20 mouse cellular contexts compared by ENCODE assay signal in the genomic region with DNA sequence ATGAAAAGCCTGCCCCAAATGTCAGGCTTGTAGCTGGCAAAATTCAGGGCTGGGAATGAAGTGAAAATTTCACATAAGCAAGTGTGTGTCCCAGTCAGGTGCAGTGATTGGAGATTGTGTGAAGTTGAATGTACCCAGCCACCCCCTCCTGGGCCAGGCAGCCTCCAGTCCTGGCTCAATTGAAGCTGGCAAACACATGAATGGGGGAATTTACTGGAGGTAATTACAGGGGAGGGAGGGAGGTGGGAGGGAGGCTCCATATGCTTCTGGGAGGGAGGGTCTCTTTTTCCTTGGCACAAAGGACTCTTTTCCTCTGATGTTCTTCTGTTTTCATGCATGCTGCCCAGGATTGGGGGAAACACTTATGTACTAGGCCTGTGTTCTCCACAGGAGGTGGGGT.
A peak's percentile ranks its signal among the peaks of the same experiment; 100 is the strongest.
DNase-seq lines count a peak whose midpoint lies in the region; ATAC-seq and TF ChIP-seq lines count a peak whose summit lies in the region.
"Had no signal": no experiment of that assay in that cellular context is flagged by ENCODE, and none has a peak within 500 bp of the region (broad histone marks: within the 10 kb centered on the region; RNA-seq: fewer than 3 reads in every experiment).

No protein-coding gene starts in this region.

- no peak overlapping the region for H3K4me2 ChIP-seq in midbrain, embryonic 13.5 days (replicated peaks)
- H3K4me2 ChIP-seq in midbrain, embryonic 16.5 days (ENCODE audit: low read length), result no peak overlapping the region
- no peak overlapping the region for H3K4me2 ChIP-seq in forebrain, embryonic 14.5 days (ENCODE audit: low read length)
- H3K4me2 ChIP-seq: heart, embryonic 11.5 days; hindbrain, embryonic 12.5 days; intestine, embryonic 15.5 days; liver, embryonic 12.5 days had no signal

- 0 out of 2 replicates have a peak, but pooled peaks have one; percentile 38 for ATAC-seq in midbrain, embryonic 13.5 days
- no peak for ATAC-seq in midbrain, embryonic 16.5 days
- peak; percentile 90 for ATAC-seq in forebrain, embryonic 14.5 days
- ATAC-seq: intestine, embryonic 15.5 days; liver, embryonic 12.5 days had no signal

- no peaks in the 10 kb centered on the region for H3K9me3 ChIP-seq in midbrain, embryonic 13.5 days
- no peaks in the 10 kb centered on the region for H3K9me3 ChIP-seq in midbrain, embryonic 16.5 days (replicated peaks; ENCODE audit: control insufficient read depth, low read length, poor library complexity, severe bottlenecking)
- no peaks in the 10 kb centered on the region for H3K9me3 ChIP-seq in forebrain, embryonic 14.5 days (replicated peaks; ENCODE audit: control insufficient read depth, low read length)
- H3K9me3 ChIP-seq: hindbrain, embryonic 12.5 days; intestine, embryonic 15.5 days; liver, embryonic 12.5 days had no signal

- H3K4me1 ChIP-seq in midbrain, embryonic 13.5 days (replicated peaks), result peaks cover 25% of the 10 kb centered on the region
- H3K4me1 ChIP-seq in midbrain, embryonic 16.5 days (ENCODE audit: control insufficient read depth, insufficient read depth, low read length), result peaks cover 16% of the 10 kb centered on the region
- H3K4me1 ChIP-seq in forebrain, embryonic 14.5 days (ENCODE audit: control insufficient read depth, insufficient read depth, low read length), result peaks cover 36% of the 10 kb centered on the region
- no peaks in the 10 kb centered on the region for H3K4me1 ChIP-seq in cerebellum, adult 2 months (ENCODE audit: control insufficient read depth, insufficient read depth, low read length)
- H3K4me1 ChIP-seq: liver, embryonic 12.5 days; megakaryocyte, embryonic 14.5 days had no signal

- no peak for TF ChIP-seq CTCF in cerebellum, adult 2 months (IDR thresholded peaks at IDR 0.05; ENCODE audit: borderline replicate concordance, insufficient read depth, low read depth, low read length)

- no peaks in the 10 kb centered on the region for H3K27me3 ChIP-seq in midbrain, embryonic 13.5 days
- H3K27me3 ChIP-seq in midbrain, embryonic 16.5 days (ENCODE audit: control insufficient read depth, insufficient read depth, low read depth, low read length), result no peaks in the 10 kb centered on the region
- no peaks in the 10 kb centered on the region for H3K27me3 ChIP-seq in forebrain, embryonic 14.5 days (replicated peaks; ENCODE audit: control insufficient read depth, insufficient read depth, low read length)
- no peaks in the 10 kb centered on the region for H3K27me3 ChIP-seq in cerebellum, adult 2 months (ENCODE audit: control insufficient read depth, insufficient read depth, low read length)
- H3K27me3 ChIP-seq: hindbrain, embryonic 12.5 days; intestine, embryonic 15.5 days; liver, embryonic 12.5 days; megakaryocyte, embryonic 14.5 days had no signal

- H3K4me3 ChIP-seq in midbrain, embryonic 13.5 days (replicated peaks), result no peak overlapping the region
- H3K4me3 ChIP-seq in midbrain, embryonic 16.5 days (ENCODE audit: low read depth, low read length), result no peak overlapping the region
- H3K4me3 ChIP-seq in forebrain, embryonic 14.5 days (ENCODE audit: low read depth, low read length), result no peak overlapping the region
- H3K4me3 ChIP-seq in cerebellum, adult 2 months (replicated peaks; ENCODE audit: insufficient read depth, low read depth, low read length), result no peak overlapping the region
- H3K4me3 ChIP-seq: hindbrain, embryonic 12.5 days; intestine, embryonic 15.5 days; liver, embryonic 12.5 days; megakaryocyte, embryonic 14.5 days had no signal

- no peak overlapping the region for H3K27ac ChIP-seq in midbrain, embryonic 13.5 days
- H3K27ac ChIP-seq in midbrain, embryonic 16.5 days (ENCODE audit: low read length), result no peak overlapping the region
- peak overlapping the region; percentile 49; the same call in 1 of the 2 replicates for H3K27ac ChIP-seq in forebrain, embryonic 14.5 days (ENCODE audit: low read depth, low read length)
- no peak overlapping the region for H3K27ac ChIP-seq in cerebellum, adult 2 months (ENCODE audit: insufficient read depth, low read length)
- H3K27ac ChIP-seq: hindbrain, embryonic 12.5 days; intestine, embryonic 15.5 days; liver, embryonic 12.5 days had no signal

- no peaks in the 10 kb centered on the region for H3K36me3 ChIP-seq in midbrain, embryonic 13.5 days
- no peaks in the 10 kb centered on the region for H3K36me3 ChIP-seq in midbrain, embryonic 16.5 days (ENCODE audit: control insufficient read depth, insufficient read depth, low read length)
- H3K36me3 ChIP-seq in forebrain, embryonic 14.5 days (ENCODE audit: control insufficient read depth, insufficient read depth, low read length), result no peaks in the 10 kb centered on the region
- H3K36me3 ChIP-seq: hindbrain, embryonic 12.5 days; intestine, embryonic 15.5 days; liver, embryonic 12.5 days had no signal

- no peak for TF ChIP-seq POLR2A in cerebellum, adult 2 months (IDR thresholded peaks at IDR 0.05; ENCODE audit: borderline replicate concordance, insufficient read depth, low read length)

- no peak overlapping the region for H3K9ac ChIP-seq in midbrain, embryonic 13.5 days (replicated peaks)
- H3K9ac ChIP-seq in midbrain, embryonic 16.5 days (ENCODE audit: low read depth, low read length), result no peak overlapping the region
- H3K9ac ChIP-seq in forebrain, embryonic 14.5 days (ENCODE audit: low read length), result no peak overlapping the region
- H3K9ac ChIP-seq: hindbrain, embryonic 12.5 days; intestine, embryonic 15.5 days; liver, embryonic 12.5 days had no signal

- DNase-seq in embryo, embryonic 11 days, result peak; percentile 17
- DNase-seq in embryo, embryonic 10 days (ENCODE audit: low spot score), result no peak
- peak; percentile 89 for DNase-seq in forebrain, embryonic 14.5 days (ENCODE audit: low spot score)
- no peak for DNase-seq in spleen, adult 12 weeks (ENCODE audit: low spot score)
- no peak for DNase-seq in gastrocnemius, postnatal 10 days
- DNase-seq in cerebellum, adult 2 months, result no peak
- DNase-seq: adrenal gland, adult 2 months; cerebellum, adult 9-11 months; gastrocnemius, postnatal 36 days; heart, postnatal 10 days; kidney, postnatal 36 days; lung, adult 2 months; retina, postnatal 1 day had no signal

Comparison
In these comparisons a context has a peak if more than half of its experiments do, and no peak if none do; other contexts are left out.
1. DNase-seq: peak in embryo, embryonic 11 days (single experiment) and forebrain, embryonic 14.5 days (single experiment); none in embryo, embryonic 10 days (single experiment), spleen, adult 12 weeks (single experiment), gastrocnemius, postnatal 10 days (single experiment) and cerebellum, adult 2 months (0 of 2).